Mouse (Mus musculus): ENCODE data around the gene Rab26.

DNA sequence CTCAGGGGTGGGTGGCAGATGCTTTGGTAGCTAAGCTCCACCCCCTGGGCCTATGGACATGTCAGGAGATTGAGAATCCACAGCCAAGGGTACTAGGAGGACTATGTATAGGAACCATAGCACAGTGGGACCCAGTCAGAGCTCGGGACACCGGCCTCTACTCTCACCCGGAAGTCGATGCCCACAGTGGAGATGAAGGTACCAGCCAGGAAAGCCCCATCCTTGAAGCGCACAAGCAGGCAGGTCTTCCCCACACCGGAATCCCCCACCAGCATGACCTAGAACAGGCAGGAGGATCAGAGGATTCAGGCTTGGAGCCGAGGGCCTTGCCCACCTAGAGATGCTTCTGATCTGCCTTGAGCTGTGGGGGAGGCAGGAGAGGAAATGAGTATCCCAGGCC is 2.0 kb downstream of the Rab26 start:
- no peak for TF ChIP-seq CTCF (IDR thresholded peaks at IDR 0.05)
- TF ChIP-seq EP300 (IDR thresholded peaks at IDR 0.05), result no peak
